Mouse (Mus musculus) neural tube, embryonic 11.5 days (tissue): ENCODE measurements at regions not wholly inside any gene's neighbourhood (a gene's known extent, or its start where the extent isn't known, plus 50 kb on each side); places are given as distances from the start of the nearest gene placed in this dataset.
A peak's percentile ranks its signal among the peaks of the same experiment; 100 is the strongest.

Source experiments
- ATAC-seq: fragments of 200-750 bp; cut with Nextera tagmentation; 2 replicates; pipeline ENCODE4 v1.8.0; 2017; ENCODE audit warnings: moderate number of reproducible peaks, mild to moderate bottlenecking, moderate TSS enrichment, moderate library complexity; ENCODE audit not compliant: insufficient read depth, low FRiP score, low TSS enrichment
- DNase-seq: peaks from one replicate; pipeline ENCODE4 v3.0.0-alpha.2; 2015; ENCODE audit warnings: low spot score
- H3K27ac ChIP-seq: fragments of 300-500 bp; sonication (generic); 2 replicates; pipeline ENCODE4 v1.5.1; 2014; ENCODE audit warnings: low read depth, mild to moderate bottlenecking, low read length
- H3K27me3 ChIP-seq: fragments of 300-500 bp; sonication (generic); 2 replicates; pipeline ENCODE4 v1.6.1; 2014; ENCODE audit warnings: mild to moderate bottlenecking, low read length, mixed read lengths; ENCODE audit not compliant: control insufficient read depth, insufficient read depth
- H3K36me3 ChIP-seq: fragments of 300-500 bp; sonication (generic); 2 replicates; pipeline ENCODE4 v1.6.1; 2014; ENCODE audit warnings: mild to moderate bottlenecking, low read length, moderate library complexity, mixed read lengths; ENCODE audit not compliant: control insufficient read depth, insufficient read depth
- H3K4me1 ChIP-seq: fragments of 300-500 bp; sonication (generic); 2 replicates; pipeline ENCODE4 v1.6.1; 2014; ENCODE audit warnings: low read length, mixed read lengths; ENCODE audit not compliant: control insufficient read depth, insufficient read depth
- H3K4me2 ChIP-seq: fragments of 300-500 bp; sonication (generic); 2 replicates; pipeline ENCODE4 v1.6.1; 2014; ENCODE audit warnings: low read depth, mild to moderate bottlenecking, moderate library complexity
- H3K4me3 ChIP-seq: fragments of 300-500 bp; sonication (generic); 2 replicates; pipeline ENCODE4 v1.5.1; 2014; ENCODE audit warnings: low read depth, low read length
- H3K9ac ChIP-seq: fragments of 300-500 bp; sonication (generic); 2 replicates; pipeline ENCODE4 v1.6.1; 2014; ENCODE audit warnings: mild to moderate bottlenecking, low read length
- H3K9me3 ChIP-seq: fragments of 300-500 bp; sonication (generic); 2 replicates; pipeline ENCODE4 v1.6.1; 2016; ENCODE audit warnings: low read length; ENCODE audit not compliant: control insufficient read depth
- WGBS: fragments of 180-500 bp; shearing (Covaris S2); extraction: QIAGEN DNeasy Blood & Tissue Kit; methylation state at CpG from one replicate; pipeline ENCODE4 v1.1.7; 2014; 5-methylcytosine and 5-hydroxymethylcytosine counted together

- 73% methylated on average over 2 of the region's 2 CpGs for WGBS
- H3K9me3 ChIP-seq: no peaks in the 10 kb centered on the region; the same call in 1 of the 2 replicates
- H3K9ac ChIP-seq: no peak overlapping the region
- H3K4me3 ChIP-seq: no peak overlapping the region
- ATAC-seq (no peak), DNase-seq (no peak)
- no peaks in the 10 kb centered on the region for H3K36me3 ChIP-seq
- no peaks in the 10 kb centered on the region for H3K4me1 ChIP-seq
- no peaks in the 10 kb centered on the region for H3K27me3 ChIP-seq
- H3K4me2 ChIP-seq: no peak overlapping the region
- H3K27ac ChIP-seq: no peak overlapping the region
These were observed 164.8 kb upstream of the Paip1 start for GRCm38 (mm10) chr13:119263561-119263960.

GRCm38 (mm10) chr13:119267608-119268300 lies 160.6 kb upstream of the Paip1 start:
- Histone ChIP-seq H3K9me3 (no peaks in the 10 kb centered on the region), H3K36me3 (no peaks in the 10 kb centered on the region), H3K4me3 (no peak overlapping the region), H3K27ac (no peak overlapping the region), H3K9ac (no peak overlapping the region), H3K4me2 (no peak overlapping the region), H3K4me1 (no peaks in the 10 kb centered on the region), H3K27me3 (no peaks in the 10 kb centered on the region)
- ATAC-seq: no peak; the same call in 1 of the 2 replicates
- DNase-seq: no peak
- WGBS: 87% methylated on average over 4 of the region's 4 CpGs

- DNase-seq (no peak), ATAC-seq (no peak)
- Histone ChIP-seq H3K9ac (no peak overlapping the region), H3K27me3 (no peaks in the 10 kb centered on the region), H3K36me3 (no peaks in the 10 kb centered on the region), H3K4me3 (no peak overlapping the region), H3K4me1 (no peaks in the 10 kb centered on the region), H3K4me2 (no peak overlapping the region), H3K27ac (no peak overlapping the region), H3K9me3 (no peaks in the 10 kb centered on the region)
- WGBS: 77% methylated on average over 10 of the region's 10 CpGs
These were observed 160.1 kb upstream of the Paip1 start for GRCm38 (mm10) chr13:119268301-119268675.

GRCm38 (mm10) chr13:119275500-119275899 lies 152.9 kb upstream of the Paip1 start:
- Histone ChIP-seq H3K36me3 (no peaks in the 10 kb centered on the region), H3K4me2 (no peak overlapping the region), H3K27me3 (no peaks in the 10 kb centered on the region), H3K4me3 (no peak overlapping the region), H3K9ac (no peak overlapping the region), H3K4me1 (no peaks in the 10 kb centered on the region), H3K9me3 (no peaks in the 10 kb centered on the region), H3K27ac (no peak overlapping the region)
- DNase-seq: no peak
- ATAC-seq: no peak
- 90% methylated on average over 4 of the region's 4 CpGs for WGBS

GRCm38 (mm10) chr13:119277308-119277948 lies 151.0 kb upstream of the Paip1 start:
- Histone ChIP-seq H3K4me2 (no peak overlapping the region), H3K4me3 (no peak overlapping the region), H3K27ac (no peak overlapping the region), H3K27me3 (no peaks in the 10 kb centered on the region), H3K9ac (no peak overlapping the region), H3K4me1 (no peaks in the 10 kb centered on the region), H3K9me3 (no peaks in the 10 kb centered on the region), H3K36me3 (no peaks in the 10 kb centered on the region)
- no peak for ATAC-seq
- no peak for DNase-seq
- WGBS: 56% methylated on average over 13 of the region's 13 CpGs

GRCm38 (mm10) chr13:119279449-119279848 lies 149.0 kb upstream of the Paip1 start:
- H3K4me3 ChIP-seq: no peak overlapping the region
- H3K9me3 ChIP-seq: no peaks in the 10 kb centered on the region
- no peak overlapping the region for H3K27ac ChIP-seq
- no peak for ATAC-seq
- H3K36me3 ChIP-seq: no peaks in the 10 kb centered on the region
- H3K4me1 ChIP-seq: no peaks in the 10 kb centered on the region
- no peak overlapping the region for H3K9ac ChIP-seq
- no peak overlapping the region for H3K4me2 ChIP-seq
- WGBS: 93% methylated on average over 8 of the region's 8 CpGs
- H3K27me3 ChIP-seq: no peaks in the 10 kb centered on the region
- DNase-seq: no peak

GRCm38 (mm10) chr13:119280622-119281021 lies 147.8 kb upstream of the Paip1 start:
- H3K36me3 ChIP-seq: no peaks in the 10 kb centered on the region
- no peaks in the 10 kb centered on the region for H3K4me1 ChIP-seq
- no peak overlapping the region for H3K4me2 ChIP-seq
- WGBS: 76% methylated on average over 5 of the region's 5 CpGs
- no peak for DNase-seq
- H3K9me3 ChIP-seq: no peaks in the 10 kb centered on the region
- H3K4me3 ChIP-seq: no peak overlapping the region
- no peaks in the 10 kb centered on the region for H3K27me3 ChIP-seq
- H3K9ac ChIP-seq: no peak overlapping the region
- no peak overlapping the region for H3K27ac ChIP-seq
- ATAC-seq: no peak

GRCm38 (mm10) chr13:119283448-119283847 lies 145.0 kb upstream of the Paip1 start:
- DNase-seq: peak; percentile 75
- H3K4me3 ChIP-seq: no peak overlapping the region
- H3K4me2 ChIP-seq: no peak overlapping the region
- H3K4me1 ChIP-seq: no peaks in the 10 kb centered on the region
- no peaks in the 10 kb centered on the region for H3K36me3 ChIP-seq
- no peaks in the 10 kb centered on the region for H3K9me3 ChIP-seq
- H3K27ac ChIP-seq: no peak overlapping the region
- 62% methylated on average over 6 of the region's 6 CpGs for WGBS
- peak; percentile 46 for ATAC-seq
- H3K27me3 ChIP-seq: no peaks in the 10 kb centered on the region
- H3K9ac ChIP-seq: no peak overlapping the region

- DNase-seq: no peak
- H3K27ac ChIP-seq: no peak overlapping the region
- H3K9ac ChIP-seq: no peak overlapping the region
- no peaks in the 10 kb centered on the region for H3K27me3 ChIP-seq
- WGBS: 91% methylated on average over 1 of the region's 1 CpGs
- H3K4me1 ChIP-seq: no peaks in the 10 kb centered on the region
- no peaks in the 10 kb centered on the region for H3K9me3 ChIP-seq
- ATAC-seq: no peak
- H3K36me3 ChIP-seq: no peaks in the 10 kb centered on the region
- no peak overlapping the region for H3K4me3 ChIP-seq
- no peak overlapping the region for H3K4me2 ChIP-seq
These were observed 119.2 kb upstream of the Paip1 start for GRCm38 (mm10) chr13:119309238-119309637.
